Mouse (Mus musculus) heart, adult 8-10 months (tissue): ENCODE results near the gene Nat14. TPM values are rescaled to one million over a fixed set of nuclear protein-coding genes. Genes with fewer than 3 reads are reported as not detected.

ENCODE experiments used
- DNase-seq: peaks from one replicate; pipeline ENCODE4 v3.0.0; 2022; ENCODE audit warnings: low spot score
- total RNA-seq, 4 experiments: library from RNA; stranded (reverse); gene quantifications; 2 replicates each; pipeline ENCODE4 v1.2.4; 2022

Gene Nat14
- total RNA-seq, 4 experiments from 2014 or later: 4.7 to 6.7 (median 5.3) TPM

- no peak for DNase-seq
Measured at GRCm38 (mm10) chr7:4948386-4948785, 26.6 kb downstream of the Nat14 start.

GRCm38 (mm10) chr7:4950561-4951342, 28.9 kb downstream of the Nat14 start:
- DNase-seq: peak; percentile 32

GRCm38 (mm10) chr7:4953815-4954445, 32.1 kb downstream of the Nat14 start:
- DNase-seq: no peak

GRCm38 (mm10) chr7:4957361-4957760, 35.5 kb downstream of the Nat14 start:
- no peak for DNase-seq

- DNase-seq: no peak
Measured at GRCm38 (mm10) chr7:4963527-4963926, 41.7 kb downstream of the Nat14 start.

GRCm38 (mm10) chr7:4964272-4964671, 42.4 kb downstream of the Nat14 start, which contains the start of gene Sbk2:
TSS of gene Sbk2 (minus strand) at chr7:4964406.
- peak; percentile 79 for DNase-seq

- no peak for DNase-seq
Measured at GRCm38 (mm10) chr7:4964988-4965387, 43.2 kb downstream of the Nat14 start.

GRCm38 (mm10) chr7:4971068-4971467, 49.2 kb downstream of the Nat14 start, which contains the start of gene Sbk3:
TSS of gene Sbk3 (minus strand) at chr7:4971168.
- DNase-seq: no peak

GRCm38 (mm10) chr7:4971710-4972109, 49.9 kb downstream of the Nat14 start:
- peak; percentile 22 for DNase-seq

GRCm38 (mm10) chr7:4972321-4973047, 50.7 kb downstream of the Nat14 start:
- peak; percentile 71 for DNase-seq

Other genes starting within 250 kb of the Nat14 start
- gene Hspbp1, start 237.0 kb upstream of the Nat14 start, total RNA-seq: 10 to 100 TPM; 28.4 to 36.3 (median 33.5) TPM
- gene Brsk1, start 231.4 kb upstream of the Nat14 start, total RNA-seq: 1 to 10 TPM in 2 of 4 experiments, under 1 TPM in 2; 0.57 to 1.2 (median 0.98) TPM
- gene Tmem150b, start 196.8 kb upstream of the Nat14 start, total RNA-seq: under 1 TPM in 3 of 4 experiments, not detected in 1; 0.12 to 0.24 (median 0.17) TPM
- 10 to 100 TPM in 2 of 4 experiments, 1 to 10 TPM in 2; 7.5 to 10.8 (median 9.7) TPM for gene Kmt5c, start 181.9 kb upstream of the Nat14 start, total RNA-seq
- gene Cox6b2, start 168.9 kb upstream of the Nat14 start, total RNA-seq: 1 to 10 TPM; 1.8 to 3.8 (median 2.8) TPM
- not detected for gene Fam71e2, start 150.7 kb upstream of the Nat14 start, total RNA-seq
- under 1 TPM in 1 of 4 experiments, not detected in 3; 0.19 TPM for gene Il11, start 139.2 kb upstream of the Nat14 start, total RNA-seq
- not detected for gene Tmem190, start 139.1 kb upstream of the Nat14 start, total RNA-seq
- 1 to 10 TPM; 2.2 to 5.5 (median 5.0) TPM for gene Tmem238, start 132.4 kb upstream of the Nat14 start, total RNA-seq
- gene Rpl28, start 129.2 kb upstream of the Nat14 start, total RNA-seq: 100 to 1,000 TPM; 453 to 560 (median 508) TPM
- gene Ube2s, start 109.4 kb upstream of the Nat14 start, total RNA-seq: 100 to 1,000 TPM in 1 of 4 experiments, 10 to 100 TPM in 3; 76.2 to 103 (median 88.7) TPM
- under 1 TPM in 3 of 4 experiments, not detected in 1; 0.09 to 0.56 (median 0.25) TPM for gene Shisa7, start 77.3 kb upstream of the Nat14 start, total RNA-seq
- gene Isoc2b, start 51.8 kb upstream of the Nat14 start, total RNA-seq: 1 to 10 TPM; 5.3 to 6.1 (median 6.0) TPM
- gene Isoc2a, start 44.9 kb upstream of the Nat14 start, total RNA-seq: 10 to 100 TPM; 52.2 to 62.9 (median 54.4) TPM
- gene Gm36210, start 15.5 kb upstream of the Nat14 start, total RNA-seq: under 1 TPM in 2 of 4 experiments, not detected in 2; 0.22 to 0.43 TPM
- 1 to 10 TPM; 6.4 to 8.4 (median 7.5) TPM for gene Zfp628, start 6.8 kb upstream of the Nat14 start, total RNA-seq
- 1 to 10 TPM; 1.4 to 2.5 (median 1.9) TPM for gene Ssc5d, start 3.8 kb downstream of the Nat14 start, total RNA-seq
- gene Sbk2, start 42.4 kb downstream of the Nat14 start, total RNA-seq: 10 to 100 TPM; 27.3 to 40.6 (median 33.1) TPM
- 10 to 100 TPM; 28.3 to 70.4 (median 46.3) TPM for gene Sbk3, start 49.1 kb downstream of the Nat14 start, total RNA-seq
- 10 to 100 TPM in 3 of 4 experiments, 1 to 10 TPM in 1; 9.7 to 19.8 (median 11.8) TPM for gene Zfp579, start 74.1 kb downstream of the Nat14 start, total RNA-seq
- 10 to 100 TPM in 2 of 4 experiments, 1 to 10 TPM in 2; 7.2 to 12.1 (median 9.5) TPM for gene Zfp524, start 92.4 kb downstream of the Nat14 start, total RNA-seq
- 10 to 100 TPM; 15.2 to 25.9 (median 17.5) TPM for gene Fiz1, start 92.7 kb downstream of the Nat14 start, total RNA-seq
- gene Gm44973, start 93.5 kb downstream of the Nat14 start, total RNA-seq: not detected
- gene Zfp865, start 98.3 kb downstream of the Nat14 start, total RNA-seq: 10 to 100 TPM; 11.5 to 13.3 (median 12.8) TPM
- gene Ccdc106, start 98.5 kb downstream of the Nat14 start, total RNA-seq: under 1 TPM in 1 of 4 experiments, not detected in 3; 0.22 TPM
- under 1 TPM in 1 of 4 experiments, not detected in 3; 0.37 TPM for gene 4632433K11Rik, start 112.1 kb downstream of the Nat14 start, total RNA-seq
- gene Zfp784, start 116.4 kb downstream of the Nat14 start, total RNA-seq: 1 to 10 TPM; 4.9 to 7.4 (median 6.0) TPM
- gene Zfp580, start 129.5 kb downstream of the Nat14 start, total RNA-seq: 1 to 10 TPM; 3.2 to 4.4 (median 4.0) TPM
- 10 to 100 TPM; 61.7 to 69.8 (median 64.9) TPM for gene U2af2, start 140.1 kb downstream of the Nat14 start, total RNA-seq
- gene Epn1, start 158.2 kb downstream of the Nat14 start, total RNA-seq: 100 to 1,000 TPM; 164 to 192 (median 185) TPM
- gene Rfpl4, start 194.9 kb downstream of the Nat14 start, total RNA-seq: not detected
- gene Rasl2-9, start 203.9 kb downstream of the Nat14 start, total RNA-seq: 1 to 10 TPM; 7.4 to 9.7 (median 8.9) TPM
- gene Vmn1r55, start 227.6 kb downstream of the Nat14 start, total RNA-seq: not detected